Mouse (Mus musculus): ENCODE measurements around the gene Fam20a. TPM values are rescaled to one million over a fixed set of nuclear protein-coding genes. Genes with fewer than 3 reads are reported as not detected.

The Fam20a gene
- polyA plus RNA-seq, 1 experiment = 3.4 TPM

DNA sequence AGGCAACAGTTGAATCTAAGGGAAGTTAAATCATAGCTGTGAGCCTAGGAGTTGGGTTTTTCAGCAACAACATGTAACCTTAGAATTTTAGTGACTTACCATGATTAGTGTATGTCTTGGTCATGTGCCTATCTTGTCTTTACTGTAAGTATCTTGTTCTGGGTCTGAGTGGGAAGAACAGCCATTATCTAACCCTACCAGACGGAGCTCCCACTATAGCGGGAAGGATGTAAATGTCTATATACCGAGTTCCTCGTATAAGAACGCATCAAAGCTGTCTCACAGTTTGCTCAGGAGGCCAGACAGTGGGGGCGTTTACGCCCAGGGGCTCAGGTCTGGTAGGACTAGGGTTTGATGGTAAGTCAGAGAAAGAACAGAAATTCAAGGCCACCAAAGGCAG lies 65.8 kb downstream of the Fam20a start:
- Histone ChIP-seq H3K27ac (ENCODE audit: control insufficient read depth, insufficient read depth, low read depth, low read length, poor library complexity) (no peak overlapping the region), H3K4me1 (ENCODE audit: control insufficient read depth, insufficient read depth, low read length) (peaks cover 2% of the 10 kb centered on the region), H3K4me3 (replicated peaks; ENCODE audit: control insufficient read depth, low read depth, low read length) (no peak overlapping the region)
- 67% methylated on average over 7 of the region's 7 CpGs for WGBS
- TF ChIP-seq POLR2A (IDR thresholded peaks at IDR 0.05; ENCODE audit: borderline replicate concordance, control insufficient read depth, low read depth, low read length) (no peak), CTCF (IDR thresholded peaks at IDR 0.05; ENCODE audit: control insufficient read depth, insufficient read depth, low read length) (no peak)

DNA sequence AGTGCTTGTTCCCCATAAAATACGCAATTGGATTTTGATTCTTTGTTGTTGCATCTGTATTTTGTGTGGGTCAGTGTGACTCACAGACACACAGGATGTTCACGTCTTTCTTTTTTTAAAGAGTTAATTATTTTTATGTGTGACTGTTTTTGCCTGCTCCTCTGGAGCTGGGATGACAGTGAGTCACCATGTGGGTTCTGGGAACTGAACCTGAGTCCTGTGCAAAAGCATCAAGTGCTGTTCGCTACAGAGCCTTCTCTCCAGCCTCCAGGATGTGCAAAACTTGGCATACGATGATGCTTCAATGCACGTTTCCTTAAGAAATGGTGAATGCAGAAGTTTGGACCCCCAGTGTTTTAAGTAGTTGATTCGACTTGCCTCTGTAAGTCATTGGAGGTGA lies 67.5 kb downstream of the Fam20a start:
- H3K4me1 ChIP-seq (ENCODE audit: control insufficient read depth, insufficient read depth, low read length) = peaks cover 2% of the 10 kb centered on the region

DNA sequence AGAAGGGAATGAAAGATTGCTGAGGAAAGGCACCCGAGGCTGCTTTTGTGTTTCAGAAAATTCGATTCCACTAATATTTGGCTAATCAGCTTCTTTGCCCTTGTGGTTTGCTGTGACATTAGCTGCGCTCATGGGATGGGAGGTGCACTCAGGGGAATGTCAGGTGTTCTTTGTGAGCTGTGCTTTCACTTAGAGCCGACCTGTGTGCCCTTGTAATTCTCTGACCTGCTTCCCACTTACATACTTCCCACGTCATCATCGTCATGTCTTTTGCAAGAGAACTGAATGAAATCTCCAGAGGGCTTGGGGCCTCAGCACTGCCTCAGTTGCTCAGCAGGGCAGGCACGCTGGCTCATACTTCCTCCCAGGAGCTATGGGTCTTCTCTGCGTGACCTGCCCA lies 68.9 kb downstream of the Fam20a start:
- WGBS = 52% methylated on average over 8 of the region's 8 CpGs
- Histone ChIP-seq H3K4me1 (ENCODE audit: control insufficient read depth, insufficient read depth, low read length) (peaks cover 6% of the 10 kb centered on the region), H3K27ac (ENCODE audit: control insufficient read depth, insufficient read depth, low read depth, low read length, poor library complexity) (no peak overlapping the region), H3K4me3 (replicated peaks; ENCODE audit: control insufficient read depth, low read depth, low read length) (no peak overlapping the region)
- no peak for TF ChIP-seq POLR2A (IDR thresholded peaks at IDR 0.05; ENCODE audit: borderline replicate concordance, control insufficient read depth, low read depth, low read length)
- no peak for TF ChIP-seq CTCF (IDR thresholded peaks at IDR 0.05; ENCODE audit: control insufficient read depth, insufficient read depth, low read length)

More for the DNA sequence above, 67.5 kb downstream of the Fam20a start:
- TF ChIP-seq POLR2A (IDR thresholded peaks at IDR 0.05; ENCODE audit: borderline replicate concordance, control insufficient read depth, low read depth, low read length) = no peak
- TF ChIP-seq CTCF (IDR thresholded peaks at IDR 0.05; ENCODE audit: control insufficient read depth, insufficient read depth, low read length) = no peak
- Histone ChIP-seq H3K27ac (ENCODE audit: control insufficient read depth, insufficient read depth, low read depth, low read length, poor library complexity) (no peak overlapping the region), H3K4me3 (replicated peaks; ENCODE audit: control insufficient read depth, low read depth, low read length) (no peak overlapping the region)
- 78% methylated on average over 6 of the region's 6 CpGs for WGBS

DNA sequence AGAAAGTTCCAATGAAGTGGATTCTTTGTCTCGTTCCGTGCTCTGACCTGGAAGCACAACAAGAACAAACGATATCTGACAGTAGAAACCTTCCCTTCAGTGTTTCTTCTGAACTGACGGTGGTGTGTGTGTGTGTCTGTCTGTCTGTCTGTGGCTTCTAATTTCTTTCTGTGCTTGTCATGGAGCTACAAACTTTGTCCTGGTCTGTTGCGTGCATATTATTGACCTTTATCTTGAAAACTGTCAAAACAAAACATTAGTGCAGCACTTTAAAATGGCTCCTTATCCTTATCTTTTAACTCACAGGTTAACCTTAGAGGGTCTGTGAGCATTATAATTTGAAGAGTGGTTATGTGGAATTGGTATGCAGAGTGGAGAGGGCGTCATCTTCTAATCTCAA lies 69.6 kb downstream of the Fam20a start:
- Histone ChIP-seq H3K27ac (ENCODE audit: control insufficient read depth, insufficient read depth, low read depth, low read length, poor library complexity) (no peak overlapping the region), H3K4me1 (ENCODE audit: control insufficient read depth, insufficient read depth, low read length) (peaks cover 6% of the 10 kb centered on the region), H3K4me3 (replicated peaks; ENCODE audit: control insufficient read depth, low read depth, low read length) (no peak overlapping the region)
- WGBS = 55% methylated on average over 6 of the region's 6 CpGs
- no peak for TF ChIP-seq CTCF (IDR thresholded peaks at IDR 0.05; ENCODE audit: control insufficient read depth, insufficient read depth, low read length)

DNA sequence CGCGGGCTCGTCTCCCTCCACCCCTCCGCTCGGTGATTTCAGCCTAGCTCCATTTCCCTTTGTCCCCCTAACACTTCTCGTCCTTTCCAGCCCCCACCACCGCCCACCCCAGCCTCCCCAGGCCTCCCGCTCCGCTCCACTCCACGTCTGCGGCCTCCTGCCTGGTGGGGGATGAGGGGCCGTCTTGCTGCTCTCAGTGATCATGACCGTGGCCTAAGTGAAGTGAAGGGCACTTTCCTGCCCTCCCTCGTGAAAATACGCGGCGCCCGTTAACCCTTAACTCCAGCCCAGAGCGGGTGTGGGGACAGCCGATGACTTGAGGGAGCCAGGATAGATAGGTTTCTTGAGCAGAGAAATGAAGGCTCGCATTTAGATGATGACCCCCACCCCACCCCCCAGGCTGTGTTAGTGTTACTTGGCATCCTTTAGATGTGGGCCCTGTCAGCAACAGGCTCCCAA lies 70.5 kb downstream of the Fam20a start:
- 0% methylated on average over 21 of the region's 21 CpGs for WGBS

DNA sequence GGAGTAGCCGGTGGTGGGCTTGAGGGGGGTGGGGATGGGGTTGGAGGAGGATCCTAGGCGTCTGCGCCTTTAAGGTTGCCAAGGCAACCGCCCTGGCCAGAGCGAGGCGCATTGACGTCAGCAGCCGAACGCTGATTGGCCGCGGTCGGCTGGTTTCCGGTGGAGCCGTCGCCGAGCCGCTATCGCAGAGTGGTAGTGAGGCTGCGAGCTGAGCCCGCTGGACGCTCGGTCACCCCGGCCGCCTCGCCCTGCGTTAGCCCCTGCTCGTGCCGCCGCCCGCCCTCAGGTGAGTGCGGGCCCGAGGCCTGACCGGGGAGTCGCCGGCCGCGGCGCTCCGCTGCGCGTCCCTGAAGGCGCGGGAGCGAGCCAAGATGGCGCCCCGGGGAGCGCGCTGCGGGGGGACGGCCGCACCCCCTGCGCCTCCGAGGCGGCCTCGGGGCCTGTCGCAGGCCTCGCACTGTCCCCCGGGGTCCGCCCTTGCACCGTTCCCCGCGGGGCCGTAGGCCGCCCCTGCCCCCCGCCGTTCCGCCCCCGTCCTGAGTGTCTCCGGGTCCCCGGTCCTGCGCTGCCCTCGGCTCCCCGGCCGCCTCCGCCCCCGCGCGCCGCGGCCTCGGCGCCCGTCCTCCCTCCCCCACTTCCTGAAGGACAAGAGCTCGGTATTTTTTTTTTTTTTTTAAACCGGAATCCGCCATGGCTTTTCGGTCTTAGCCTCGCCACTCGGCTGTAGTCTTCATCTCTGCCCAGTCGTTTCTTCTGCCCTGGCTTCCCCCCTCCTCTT lies 71.1 kb downstream of the Fam20a start:
- WGBS = under 1% methylated on average over 88 of the region's 90 CpGs
- H3K4me1 ChIP-seq (ENCODE audit: control insufficient read depth, insufficient read depth, low read length) = peaks cover 5% of the 10 kb centered on the region
- peak overlapping the region; percentile 97 for H3K4me3 ChIP-seq (replicated peaks; ENCODE audit: control insufficient read depth, low read depth, low read length)
- TF ChIP-seq POLR2A (IDR thresholded peaks at IDR 0.05; ENCODE audit: borderline replicate concordance, control insufficient read depth, low read depth, low read length) (peak; percentile 93), CTCF (IDR thresholded peaks at IDR 0.05; ENCODE audit: control insufficient read depth, insufficient read depth, low read length) (no peak)
- H3K27ac ChIP-seq (ENCODE audit: control insufficient read depth, insufficient read depth, low read depth, low read length, poor library complexity) = peak overlapping the region; percentile 99

More for the DNA sequence above, 70.5 kb downstream of the Fam20a start:
- TF ChIP-seq POLR2A (IDR thresholded peaks at IDR 0.05; ENCODE audit: borderline replicate concordance, control insufficient read depth, low read depth, low read length) (0 out of 2 replicates have a peak, but pooled peaks have one; percentile 17), CTCF (IDR thresholded peaks at IDR 0.05; ENCODE audit: control insufficient read depth, insufficient read depth, low read length) (no peak)
- H3K27ac ChIP-seq (ENCODE audit: control insufficient read depth, insufficient read depth, low read depth, low read length, poor library complexity) = peak overlapping the region; percentile 99
- peaks cover 6% of the 10 kb centered on the region for H3K4me1 ChIP-seq (ENCODE audit: control insufficient read depth, insufficient read depth, low read length)
- peak overlapping the region; percentile 97 for H3K4me3 ChIP-seq (replicated peaks; ENCODE audit: control insufficient read depth, low read depth, low read length)

DNA sequence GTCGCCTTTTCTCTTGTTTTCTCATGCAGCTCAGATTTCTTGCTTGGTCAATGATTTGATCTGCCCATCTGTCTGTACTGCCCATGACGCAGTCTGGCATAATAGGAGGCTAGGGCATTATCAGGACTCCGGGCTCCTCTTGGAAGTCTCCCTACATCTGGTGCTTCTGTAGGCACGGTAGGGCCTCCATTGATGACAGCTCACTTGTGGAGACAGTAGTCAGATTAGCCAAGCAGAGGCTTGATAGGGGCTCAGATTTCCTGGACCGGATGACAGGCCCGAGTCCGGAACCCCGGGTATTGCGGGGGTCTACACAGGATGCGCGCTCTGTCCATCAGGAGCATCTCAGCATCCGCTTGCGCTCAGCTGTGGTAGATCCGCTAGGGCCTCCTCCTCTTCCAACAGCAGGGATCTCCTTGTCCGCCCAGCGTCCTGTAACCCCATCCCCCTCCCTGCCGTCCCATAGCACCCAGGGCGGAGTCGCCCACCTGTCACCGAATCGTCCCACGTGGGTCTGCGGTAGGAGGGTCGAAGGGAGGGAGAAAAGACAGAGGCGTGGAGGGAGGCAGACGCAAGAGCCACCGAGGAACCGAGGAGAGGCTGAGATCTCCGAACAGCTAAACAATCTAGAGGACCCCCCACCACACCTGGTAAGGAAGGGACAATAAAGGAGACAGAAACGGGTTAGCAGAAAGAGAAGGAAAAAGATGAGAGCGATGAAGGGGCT lies 71.9 kb downstream of the Fam20a start:
- peak overlapping the region; percentile 97 for H3K4me3 ChIP-seq (replicated peaks; ENCODE audit: control insufficient read depth, low read depth, low read length)
- 1% methylated on average over 31 of the region's 31 CpGs for WGBS
- H3K27ac ChIP-seq (ENCODE audit: control insufficient read depth, insufficient read depth, low read depth, low read length, poor library complexity) = peak overlapping the region; percentile 12; the same call in 1 of the 2 replicates
- peaks cover 5% of the 10 kb centered on the region for H3K4me1 ChIP-seq (ENCODE audit: control insufficient read depth, insufficient read depth, low read length)
- TF ChIP-seq POLR2A (IDR thresholded peaks at IDR 0.05; ENCODE audit: borderline replicate concordance, control insufficient read depth, low read depth, low read length) (no peak), CTCF (IDR thresholded peaks at IDR 0.05; ENCODE audit: control insufficient read depth, insufficient read depth, low read length) (no peak)

DNA sequence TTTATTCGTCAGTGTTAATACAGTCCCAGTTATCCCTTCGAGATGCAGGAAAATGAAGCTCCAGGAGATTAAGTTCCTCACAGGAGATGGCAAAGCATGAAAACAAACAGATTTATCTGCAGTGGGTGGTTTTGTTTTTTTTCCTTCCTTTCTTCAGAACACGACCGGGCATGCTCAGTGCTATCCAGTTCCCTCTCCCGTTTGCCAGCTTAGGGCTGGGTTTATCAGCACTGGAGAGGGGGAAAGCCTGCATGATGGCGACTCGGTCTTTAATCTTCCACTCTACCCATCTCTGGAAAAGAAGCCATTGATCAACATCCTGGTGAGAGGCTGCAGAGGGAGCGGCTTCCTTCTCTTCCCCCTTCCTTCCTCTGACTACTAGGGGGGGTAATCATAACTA lies 72.9 kb downstream of the Fam20a start, which contains the start of gene Prkar1a:
Gene Prkar1a, plus strand, starts transcription at position 200 of the 400 bp plus-strand sequence.
- TF ChIP-seq POLR2A (IDR thresholded peaks at IDR 0.05; ENCODE audit: borderline replicate concordance, control insufficient read depth, low read depth, low read length) (no peak), CTCF (IDR thresholded peaks at IDR 0.05; ENCODE audit: control insufficient read depth, insufficient read depth, low read length) (no peak)
- 2% methylated on average over 8 of the region's 8 CpGs for WGBS
- Histone ChIP-seq H3K4me3 (replicated peaks; ENCODE audit: control insufficient read depth, low read depth, low read length) (peak within 1 kb of the TSS; percentile 97), H3K4me1 (ENCODE audit: control insufficient read depth, insufficient read depth, low read length) (peaks cover 5% of the 10 kb centered on the region), H3K27ac (ENCODE audit: control insufficient read depth, insufficient read depth, low read depth, low read length, poor library complexity) (no peak within 1 kb of the TSS)
